Mouse (Mus musculus): ENCODE results near the gene Pcolce.
A peak's percentile ranks its signal among the peaks of the same experiment; 100 is the strongest.
"Not testable (repeated sequence)": the region's sequence is repeated elsewhere in the genome, so short reads cannot be mapped to it uniquely, and the experiment has no call there.

Gene Pcolce

DNA sequence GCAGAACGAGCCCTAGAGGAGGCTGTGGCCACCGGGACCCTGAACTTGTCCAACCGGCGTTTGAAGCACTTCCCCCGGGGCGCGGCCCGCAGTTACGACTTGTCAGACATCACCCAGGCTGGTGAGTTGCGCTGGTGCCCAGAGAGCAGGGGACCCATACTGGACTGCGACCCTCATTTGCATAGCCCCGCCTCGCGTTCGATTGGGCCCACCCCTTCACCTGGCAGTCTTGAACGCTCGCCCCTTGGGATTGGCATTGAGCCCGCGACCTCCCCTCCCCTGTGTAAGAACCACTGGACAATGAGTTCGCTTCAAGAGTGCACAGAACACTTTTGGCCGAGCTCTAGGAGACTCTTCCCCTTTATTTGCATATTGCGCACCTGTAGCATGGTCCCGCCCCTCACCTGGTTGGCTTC lies 15.7 kb upstream of the Pcolce start:
- peak; percentile 62 to 69 for DNase-seq (ENCODE audit: low spot score in 2 of 2)

DNA sequence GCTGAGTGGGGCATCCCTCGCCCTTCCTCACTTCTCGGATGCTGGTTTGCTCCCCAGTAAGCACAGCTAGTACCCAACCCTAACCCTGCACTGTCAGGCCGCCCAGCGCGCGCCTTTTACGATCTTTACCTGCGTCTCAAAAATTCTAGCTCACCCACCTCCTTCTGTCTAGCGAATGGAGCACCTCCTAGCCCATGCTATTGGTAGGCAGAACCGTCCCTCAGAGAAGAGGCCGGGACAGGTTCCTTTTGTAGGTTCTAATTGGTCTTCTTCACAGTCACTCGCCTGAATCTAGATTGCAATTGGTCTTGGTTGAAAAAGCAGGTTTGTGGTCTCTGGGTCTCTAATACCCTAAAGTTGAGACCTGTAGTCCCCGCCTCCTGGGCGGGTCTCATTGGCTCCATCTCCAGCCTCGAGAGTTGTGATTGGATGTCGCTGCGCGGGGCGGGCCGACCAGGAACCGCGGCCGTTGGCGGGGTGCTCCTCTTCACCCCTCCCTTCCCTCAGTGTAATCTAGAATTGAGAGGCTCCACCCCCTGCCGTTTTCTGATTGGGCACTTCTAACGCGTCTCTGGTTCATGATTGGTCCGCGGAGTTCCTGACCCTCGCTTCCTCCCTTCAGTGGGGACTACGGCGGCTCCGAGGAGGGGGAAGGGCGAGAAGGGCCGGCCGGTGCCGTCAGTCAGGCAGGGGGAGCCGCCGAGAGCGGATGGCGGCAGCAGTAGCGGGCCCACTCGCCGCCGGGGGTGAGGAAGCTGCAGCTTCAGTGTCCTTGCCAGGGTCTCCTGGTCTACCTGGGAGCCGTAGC lies 15.1 kb upstream of the Pcolce start, which contains the start of the genes Fbxo24, Lrch4 and Gm20605:
Gene Fbxo24 (minus strand): TSS at position 505 of the 808 bp plus-strand sequence.
Gene Lrch4 (plus strand): TSS at position 624 of the 808 bp plus-strand sequence.
Gene Gm20605 (plus strand): TSS at position 678 of the 808 bp plus-strand sequence.
- DNase-seq (ENCODE audit: low spot score in 2 of 2) = peak; percentile 95 to 97

DNA sequence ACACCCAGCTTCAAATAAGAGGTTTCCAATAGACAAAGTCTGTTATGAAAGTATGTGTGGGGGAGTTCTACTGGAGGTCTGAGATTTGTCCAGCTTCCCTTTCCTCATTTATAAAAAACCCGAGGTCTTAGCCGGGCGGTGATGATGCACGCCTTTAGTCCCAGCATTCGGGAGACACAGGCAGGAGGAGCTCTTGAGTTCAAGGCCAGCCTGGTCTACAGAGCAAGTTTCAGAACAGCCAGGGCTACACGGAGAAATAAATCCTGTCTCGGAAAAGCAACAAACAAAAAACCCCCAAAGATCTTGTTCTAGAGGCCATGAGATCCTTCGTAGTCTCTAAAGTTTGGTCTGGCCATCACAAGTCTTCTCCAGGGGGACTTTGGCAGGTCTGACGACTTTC lies 14.4 kb upstream of the Pcolce start:
- DNase-seq (ENCODE audit: low spot score in 2 of 2) = no peak

DNA sequence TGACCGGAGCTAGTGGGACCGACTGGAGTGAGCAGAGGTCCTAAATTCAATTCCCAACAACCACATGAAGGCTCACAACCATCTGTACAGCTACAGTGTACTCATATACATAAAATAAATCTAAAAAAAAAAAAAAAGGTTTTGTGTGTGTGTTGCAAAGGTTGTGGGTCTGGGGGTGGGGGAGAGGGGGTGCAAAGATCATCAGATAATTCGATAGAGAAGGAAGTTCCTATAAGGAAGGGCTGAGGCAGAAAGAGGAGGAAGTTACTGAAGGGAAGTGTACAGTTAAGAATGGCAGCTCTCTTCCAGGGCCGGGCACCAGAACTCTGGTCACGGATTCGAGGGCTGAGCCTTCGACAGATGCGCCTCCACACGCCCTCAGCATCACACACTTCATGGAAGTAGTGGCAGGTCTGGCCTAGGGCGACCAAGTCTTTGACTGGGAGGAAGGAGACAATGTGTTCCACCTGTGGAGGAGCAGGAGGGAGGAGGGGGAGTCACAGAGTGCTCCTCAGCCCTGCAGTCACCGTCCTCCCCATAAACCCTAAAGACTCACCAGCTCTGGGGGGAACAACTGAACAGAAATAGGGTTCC lies 10.4 kb upstream of the Pcolce start:
- DNase-seq (ENCODE audit: low spot score in 2 of 2) = no peak

DNA sequence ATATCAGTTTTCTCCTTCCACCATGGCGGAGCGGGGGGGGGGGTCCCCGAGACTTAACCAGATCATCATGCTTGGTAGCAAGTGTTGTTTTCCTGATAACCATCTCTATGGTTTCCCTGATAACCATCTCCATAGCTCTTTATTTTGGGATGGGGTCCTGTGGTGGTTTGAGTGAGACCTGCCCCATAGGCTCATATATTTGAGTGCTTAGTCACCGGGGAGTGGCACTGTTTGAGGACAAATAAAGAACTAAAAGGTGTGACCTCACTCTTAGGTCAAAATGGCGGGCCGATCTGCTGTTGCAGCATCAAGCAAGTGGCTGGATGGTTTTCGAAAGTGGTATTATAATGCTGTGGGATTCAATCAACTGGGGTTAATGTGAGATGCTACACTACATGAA lies 1.8 kb upstream of the Pcolce start:
- DNase-seq (ENCODE audit: low spot score in 2 of 2) = no peak

DNA sequence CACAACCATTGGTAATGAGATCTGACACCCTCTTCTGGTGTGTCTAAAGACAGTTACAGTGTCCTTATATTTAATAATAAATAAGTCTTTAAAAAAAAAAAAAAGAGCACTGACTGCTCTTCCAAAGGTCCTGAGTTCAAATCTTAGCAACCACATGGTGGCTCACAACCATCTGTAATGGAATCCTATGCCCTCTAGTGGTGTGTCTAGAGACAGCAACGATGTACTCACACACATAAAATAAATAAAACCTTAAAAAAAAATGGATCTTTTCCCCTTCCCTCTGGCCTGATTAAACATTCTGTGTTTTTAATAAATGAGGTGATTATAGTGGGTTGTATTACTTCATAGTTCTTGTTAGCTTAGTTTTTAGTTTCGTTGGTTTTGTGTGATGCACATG lies 1.3 kb upstream of the Pcolce start:
- DNase-seq (ENCODE audit: low spot score in 2 of 2) = not testable (repeated sequence)

DNA sequence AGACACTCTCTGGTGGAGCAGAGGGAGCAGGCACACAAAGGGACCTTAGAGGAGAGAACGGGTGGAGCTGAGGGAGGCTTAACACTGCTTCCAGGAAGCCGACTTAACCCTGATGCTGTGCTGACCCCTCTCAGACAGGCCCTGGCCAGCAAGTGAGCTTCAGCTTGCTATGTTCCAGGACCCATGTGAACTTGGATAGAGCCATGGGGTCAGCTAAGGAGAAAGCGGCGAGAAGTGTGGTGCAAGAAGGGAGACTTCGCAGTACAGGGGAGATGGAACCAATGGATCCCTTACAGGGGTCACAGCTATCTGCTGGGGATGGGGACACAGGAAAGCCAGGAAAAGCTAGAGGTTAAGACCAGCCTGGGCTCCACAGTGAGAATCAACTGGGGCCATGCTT lies 508 bp downstream of the Pcolce start:
- no peak for DNase-seq (ENCODE audit: low spot score in 2 of 2)

DNA sequence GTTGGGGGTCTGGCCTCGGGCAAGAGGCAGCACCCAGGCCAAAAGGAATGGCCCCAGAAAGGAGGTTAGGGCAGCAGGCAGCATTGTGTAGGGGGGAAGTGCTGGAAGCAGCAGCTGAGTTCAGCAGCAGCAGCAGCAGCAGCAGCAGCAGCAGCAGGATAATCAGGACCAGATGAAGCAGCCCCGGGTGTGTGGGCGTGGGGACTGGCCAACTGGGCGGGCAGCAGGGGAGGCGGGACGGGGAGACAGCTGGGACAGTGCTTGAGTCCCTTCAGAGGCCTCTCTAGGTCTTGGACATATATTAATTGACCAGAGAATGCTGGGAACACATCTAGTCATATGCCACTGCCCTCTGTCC lies 2.4 kb downstream of the Pcolce start:
- DNase-seq (ENCODE audit: low spot score in 2 of 2) = no peak

DNA sequence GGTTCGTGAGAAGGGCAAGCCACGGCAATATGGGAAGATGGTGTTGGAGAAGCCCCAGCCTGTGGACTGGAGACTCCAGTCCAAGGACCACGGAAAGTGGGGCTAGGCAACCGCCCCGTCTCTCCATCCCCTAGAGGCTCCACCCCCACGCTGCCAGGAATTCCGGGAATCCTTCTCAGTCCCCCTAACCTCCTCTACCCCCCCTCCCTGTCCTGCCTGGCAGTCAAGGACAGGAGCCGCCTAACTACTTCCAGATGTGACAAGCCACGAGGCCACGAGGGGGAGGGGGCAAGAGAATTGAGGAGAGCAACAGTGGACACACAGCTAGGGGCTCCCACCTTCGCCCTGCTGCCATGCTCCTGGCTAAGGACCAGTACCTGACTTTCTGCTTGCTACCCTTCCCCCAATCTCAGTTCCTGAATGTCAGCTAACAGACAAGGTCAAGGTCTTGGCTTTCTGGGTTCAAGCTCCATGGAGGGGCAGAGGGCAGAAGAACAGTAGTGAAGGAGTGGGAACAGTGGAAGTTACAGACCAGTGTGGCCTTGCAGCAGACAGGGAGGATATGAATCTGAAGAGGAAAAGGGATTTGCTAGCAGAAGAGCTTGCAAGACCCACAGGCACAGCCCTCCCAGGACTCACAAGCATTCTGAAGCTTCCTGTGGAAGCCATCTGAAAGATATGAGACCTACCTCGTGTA lies 2.9 kb downstream of the Pcolce start:
- no peak for DNase-seq (ENCODE audit: low spot score in 2 of 2)

DNA sequence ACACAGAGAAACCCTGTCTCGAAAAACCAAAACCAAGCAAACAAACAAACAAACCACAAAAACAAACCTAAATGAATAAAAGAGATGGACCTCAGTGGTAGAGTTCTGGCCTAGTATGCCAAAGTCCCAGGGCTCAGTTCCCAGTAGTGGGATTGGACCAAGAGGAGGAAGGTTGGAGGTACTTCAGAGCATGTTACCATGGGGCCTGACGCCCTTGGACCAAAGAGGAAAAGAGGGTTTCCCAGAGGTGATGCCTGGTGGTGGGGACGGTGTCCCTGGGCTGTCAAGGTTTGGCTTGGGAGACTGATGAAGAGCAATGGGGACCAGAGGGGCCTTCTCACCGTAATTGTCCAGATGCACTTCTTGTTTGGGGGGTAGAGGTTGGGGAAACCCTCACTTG lies 3.5 kb downstream of the Pcolce start:
- no peak for DNase-seq (ENCODE audit: low spot score in 2 of 2)

DNA sequence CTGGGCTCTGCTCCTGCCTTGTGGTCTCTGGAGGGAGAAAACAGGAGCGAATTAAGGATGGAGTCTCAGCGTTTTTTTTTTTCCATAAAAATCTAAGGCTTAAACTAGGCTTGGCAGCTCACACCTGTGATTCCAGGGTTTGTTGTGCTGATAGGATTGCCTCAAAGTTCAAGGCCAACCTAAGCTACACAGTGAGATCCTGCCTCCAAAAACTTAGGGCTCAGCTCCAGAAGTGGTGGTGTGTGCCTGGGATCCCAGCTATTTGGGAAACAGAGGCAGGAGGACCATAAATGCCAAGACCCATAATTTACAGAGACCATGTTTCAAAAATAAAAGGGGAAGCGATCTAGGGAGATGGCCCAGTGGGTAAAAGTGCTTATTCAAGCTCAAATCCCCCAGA lies 4.3 kb downstream of the Pcolce start:
- no peak for DNase-seq (ENCODE audit: low spot score in 2 of 2)

DNA sequence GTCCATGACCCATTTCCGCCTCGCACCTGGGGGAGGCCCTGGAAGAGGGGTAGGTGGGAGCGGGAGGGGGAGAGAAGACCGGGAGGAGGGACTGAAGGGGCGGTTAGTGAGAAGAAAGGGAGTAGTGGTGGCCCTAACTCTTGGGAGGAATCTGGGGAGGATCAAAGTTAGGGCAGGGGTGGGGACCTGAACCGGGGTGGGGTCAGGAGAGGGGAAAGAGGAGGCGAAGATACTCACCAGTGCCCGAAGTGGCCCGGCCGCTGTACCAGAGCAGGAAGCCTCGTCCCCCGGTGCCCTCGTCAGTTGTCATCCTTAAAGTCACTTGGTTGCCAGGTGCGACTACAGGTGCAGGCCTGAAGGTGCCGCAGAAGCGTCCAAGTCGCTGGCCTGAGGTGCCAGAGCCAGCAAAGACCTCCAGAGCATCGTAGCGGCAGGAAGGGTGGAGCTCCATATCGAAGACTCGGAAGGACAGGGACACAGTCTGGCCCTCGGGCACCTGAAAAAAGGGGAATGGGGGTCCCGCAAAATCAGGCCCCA lies 4.9 kb downstream of the Pcolce start:
- no peak for DNase-seq (ENCODE audit: low spot score in 2 of 2)

DNA sequence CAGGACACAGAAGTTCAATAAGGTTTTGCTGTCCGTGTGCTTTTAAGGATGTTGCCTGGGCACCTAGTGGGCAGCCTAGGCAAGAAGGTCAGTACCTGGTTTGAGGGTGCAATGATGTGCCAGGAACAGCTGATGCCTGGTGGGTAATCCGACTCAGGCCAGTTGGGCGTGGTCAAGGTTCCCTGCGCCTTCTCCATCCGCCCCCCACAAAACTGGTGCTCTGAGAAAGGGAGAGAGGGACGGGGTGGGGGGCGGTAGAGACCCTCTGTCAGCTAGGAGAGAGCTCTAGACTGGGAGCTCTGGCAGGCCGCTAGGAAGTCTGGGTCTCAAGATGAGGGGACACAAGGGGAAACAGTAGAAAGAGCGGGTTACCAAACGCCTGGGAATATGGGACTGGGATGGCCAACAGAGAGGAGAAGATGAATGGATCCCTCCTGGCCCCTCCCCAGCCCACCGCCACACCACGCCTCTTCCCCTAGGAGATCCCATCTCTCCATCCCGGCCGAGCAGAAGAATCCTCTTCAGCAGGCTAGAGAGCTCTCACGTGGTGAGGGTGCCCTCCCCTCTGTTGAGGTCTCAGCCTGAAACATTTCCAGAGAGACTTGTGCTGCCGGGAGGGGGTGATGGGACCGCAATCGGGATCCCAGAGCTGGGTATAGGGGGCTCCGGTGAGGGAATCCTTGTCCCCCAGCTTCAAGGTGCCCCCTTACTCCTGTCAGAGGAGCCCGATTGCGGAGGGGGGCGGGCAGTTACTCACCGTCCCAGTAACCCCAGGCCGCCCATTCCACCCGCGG lies 5.5 kb downstream of the Pcolce start:
- DNase-seq (ENCODE audit: low spot score in 2 of 2) = no peak

DNA sequence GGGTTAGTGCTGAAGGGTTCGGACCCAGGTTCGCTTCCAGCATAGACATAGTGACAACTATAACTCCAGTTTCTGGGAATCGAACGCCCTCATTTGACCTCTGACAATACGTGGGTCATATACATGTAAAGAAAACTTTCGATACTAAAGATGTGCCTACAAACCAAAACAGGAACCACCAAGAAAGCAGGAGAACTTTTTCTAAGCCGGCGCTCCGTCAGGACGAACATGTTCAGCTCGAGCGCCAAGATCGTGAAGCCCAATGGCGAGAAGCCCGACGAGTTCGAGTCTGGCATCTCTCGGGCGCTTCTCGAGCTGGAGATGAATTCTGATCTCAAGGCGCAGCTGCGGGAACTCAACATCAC lies 12.2 kb downstream of the Pcolce start:
- no peak for DNase-seq (ENCODE audit: low spot score in 2 of 2)

DNA sequence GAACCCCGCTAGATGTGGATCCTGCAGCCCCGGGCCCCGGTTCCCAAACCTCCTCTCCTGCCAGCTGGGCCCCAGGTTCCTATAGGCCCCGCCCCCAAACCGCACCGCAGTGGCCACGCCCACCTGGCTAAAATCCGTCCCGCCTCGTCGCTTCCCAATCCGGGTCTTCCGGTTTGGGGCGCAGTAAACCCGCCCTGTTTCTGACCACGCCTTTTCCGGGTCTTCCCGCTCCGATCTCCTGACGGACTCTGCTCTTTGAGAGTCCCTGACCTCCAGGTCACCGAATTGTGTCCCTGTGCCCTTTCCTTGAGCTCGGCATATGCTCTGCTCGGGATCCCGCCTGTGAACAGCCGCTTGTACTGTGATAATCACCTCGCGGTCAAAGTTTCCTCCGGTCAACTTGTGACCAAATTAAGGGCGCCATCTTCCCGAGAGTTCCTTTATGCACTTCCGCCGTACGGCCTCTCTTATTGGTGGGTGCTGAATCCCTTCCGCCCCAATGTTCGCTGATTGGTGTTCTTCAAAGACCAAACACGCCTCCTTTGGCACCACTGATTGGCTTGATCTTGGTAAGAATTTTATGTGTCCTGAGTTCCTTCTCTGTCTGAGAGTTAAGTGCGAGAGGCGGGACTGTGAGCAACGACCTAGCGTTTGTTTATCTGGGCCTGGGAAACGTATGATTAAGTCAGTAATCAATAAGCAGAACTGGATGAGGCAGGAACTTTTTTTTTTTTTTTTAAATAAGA lies 12.8 kb downstream of the Pcolce start, which contains the start of gene Mospd3:
Gene Mospd3 (minus strand): TSS at position 440 of the 746 bp plus-strand sequence.
- DNase-seq (ENCODE audit: low spot score in 2 of 2) = peak; percentile 97

DNA sequence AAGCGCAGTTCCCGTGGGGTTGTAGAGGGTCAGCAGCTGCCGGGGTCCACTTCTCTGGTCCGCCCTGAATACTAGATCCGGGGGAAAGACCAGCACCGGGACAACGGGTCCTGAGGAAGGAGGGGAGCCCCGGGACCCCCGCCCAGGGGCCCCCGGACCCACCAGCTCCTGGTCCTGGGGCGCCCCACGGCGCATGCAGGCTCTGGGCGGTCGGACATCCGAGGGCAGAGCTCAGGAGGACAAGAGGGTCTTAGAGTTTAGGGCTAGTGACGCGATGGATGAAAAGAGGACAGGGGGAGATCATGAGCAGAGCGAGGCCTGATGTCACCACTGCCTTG lies 13.3 kb downstream of the Pcolce start:
- DNase-seq (ENCODE audit: low spot score in 2 of 2) = no peak

DNA sequence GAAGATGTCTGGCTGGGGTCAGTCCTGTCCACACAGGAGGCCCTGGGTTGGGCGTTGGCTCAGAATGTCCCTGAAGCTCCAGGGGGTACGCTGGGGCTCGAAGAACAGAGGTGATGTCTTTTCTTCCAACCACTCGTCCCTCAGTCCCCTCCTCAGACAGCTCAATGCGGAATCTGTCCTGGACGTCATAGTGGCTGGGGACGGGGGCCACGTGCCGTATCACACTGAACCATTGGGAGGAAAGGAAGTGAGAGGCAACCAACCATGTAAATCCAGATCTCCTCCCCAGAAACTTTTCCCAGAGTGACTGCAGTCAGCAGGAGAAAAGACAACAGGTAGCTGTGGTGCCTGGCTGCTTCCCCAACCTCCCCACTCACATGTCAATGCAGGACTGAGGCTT lies 14.0 kb downstream of the Pcolce start:
- no peak for DNase-seq (ENCODE audit: low spot score in 2 of 2)

DNA sequence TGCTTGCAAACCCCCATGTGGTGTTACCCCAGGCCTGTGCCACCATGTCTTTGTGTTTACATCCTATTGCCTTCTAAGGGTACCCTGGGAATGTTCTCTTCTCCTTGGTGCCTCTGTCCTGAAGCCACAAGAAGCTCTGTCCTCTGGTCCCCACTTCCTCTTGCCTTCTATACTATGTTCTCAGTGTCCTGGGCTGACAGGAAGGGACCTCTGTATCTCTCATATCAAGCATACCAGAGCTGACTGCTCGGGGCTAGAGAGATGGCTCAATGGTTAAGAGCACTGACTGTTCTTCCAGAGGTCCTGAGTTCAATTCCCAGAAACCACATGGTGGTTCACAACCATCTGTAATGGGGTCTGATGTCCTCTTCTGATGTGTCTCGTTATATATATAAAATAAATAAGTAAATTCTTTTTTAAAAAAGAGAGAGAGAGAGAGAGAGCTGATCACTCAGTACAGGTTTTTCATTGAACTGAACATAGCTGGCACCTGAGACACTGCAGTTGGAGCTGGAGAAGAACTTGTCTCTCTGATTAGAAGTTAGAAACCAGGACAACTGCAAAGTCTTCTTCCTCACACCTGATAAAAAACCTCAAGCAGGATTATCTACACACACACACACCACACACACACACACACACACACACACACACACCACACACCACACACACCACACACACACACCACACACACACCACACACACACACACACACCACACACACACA lies 15.3 kb downstream of the Pcolce start:
- no peak for DNase-seq (ENCODE audit: low spot score in 2 of 2)

DNA sequence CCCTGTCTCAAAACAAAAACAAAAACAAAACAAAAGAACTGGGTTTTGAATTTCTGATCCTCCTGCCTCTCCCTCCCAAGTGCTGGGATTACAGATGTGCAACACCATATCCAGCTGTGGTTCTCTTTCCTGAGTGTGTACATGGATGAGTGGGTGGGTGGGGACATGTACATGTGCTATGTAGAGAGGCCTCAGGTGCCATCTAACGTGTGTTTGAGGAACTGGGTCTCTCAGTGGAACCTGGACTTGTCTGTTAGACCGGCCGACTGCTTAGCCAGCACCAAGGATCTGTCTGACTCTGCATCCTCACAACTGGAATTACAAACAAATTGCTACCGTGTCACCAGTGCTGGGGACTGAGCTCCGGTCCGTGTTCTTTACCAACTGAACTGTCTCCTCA lies 16.0 kb downstream of the Pcolce start:
- DNase-seq (ENCODE audit: low spot score in 2 of 2) = no peak

DNA sequence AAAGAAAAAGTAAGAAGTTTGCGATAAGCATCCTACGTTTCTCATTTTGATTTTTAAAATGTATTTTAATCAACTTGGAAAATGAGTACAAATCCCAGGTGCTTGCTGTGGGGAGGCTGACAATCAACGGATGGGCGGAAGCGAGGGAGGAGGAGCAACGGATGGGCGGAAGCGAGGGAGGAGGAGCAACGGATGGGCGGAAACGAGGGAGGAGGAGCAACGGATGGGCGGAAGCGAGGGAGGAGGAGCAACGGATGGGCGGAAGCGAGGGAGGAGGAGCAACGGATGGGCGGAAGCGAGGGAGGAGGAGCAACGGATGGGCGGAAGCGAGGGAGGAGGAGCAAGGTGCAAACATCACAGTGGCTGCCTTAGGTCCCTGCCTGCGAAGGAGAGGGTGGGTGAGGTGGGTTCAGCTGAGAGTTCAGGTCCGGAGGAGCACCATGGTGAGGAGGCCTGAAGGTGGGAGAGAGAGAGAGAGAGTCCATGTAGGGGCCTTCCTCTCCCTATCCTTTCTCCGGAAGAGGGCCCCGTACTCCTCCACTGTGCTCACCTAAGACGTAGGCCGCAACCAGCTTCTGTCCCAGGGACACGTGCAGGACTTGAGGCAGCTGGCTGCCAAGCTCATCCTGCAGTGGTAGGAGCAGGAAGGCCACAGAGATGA lies 16.9 kb downstream of the Pcolce start:
- no peak for DNase-seq (ENCODE audit: low spot score in 2 of 2)
